Mouse (Mus musculus) MEL (cell line): ENCODE measurements around the gene Zscan5b. TPM values are rescaled to one million over a fixed set of nuclear protein-coding genes. Genes with fewer than 3 reads are reported as not detected.

ENCODE experiments used
- DNase-seq: peaks from one replicate; pipeline ENCODE4 v3.0.0; 2011; ENCODE audit warnings: low read depth, low spot score
- H3K27ac ChIP-seq: 2 replicates; pipeline ENCODE4 v1.5.1; 2012; ENCODE audit warnings: low read depth, mild to moderate bottlenecking, control low read depth, low read length, moderate library complexity; ENCODE audit not compliant: control insufficient read depth
- H3K27me3 ChIP-seq, 2 experiments: fragments of 150-350 bp in 1 of 2; sonication (generic) in 1 of 2; 2 replicates each; pipeline ENCODE4 v1.6.1; 2012; ENCODE audit warnings: low read length in 2 of 2, mild to moderate bottlenecking in 2 of 2, improper control_type of control experiment in 1 of 2, moderate library complexity in 1 of 2; ENCODE audit not compliant: insufficient read depth in 2 of 2, control insufficient read depth in 1 of 2
- H3K36me3 ChIP-seq, 2 experiments: 2 replicates each; pipeline ENCODE4 v1.6.1; 2012 to 2014; ENCODE audit warnings: low read length in 2 of 2, improper control_type of control experiment in 1 of 2, inconsistent platforms in 1 of 2, mild to moderate bottlenecking in 1 of 2; ENCODE audit not compliant: insufficient read depth in 2 of 2, control insufficient read depth in 1 of 2
- H3K4me1 ChIP-seq, 2 experiments: fragments of 150-350 bp in 1 of 2; sonication (generic) in 1 of 2; 2 replicates each; pipeline ENCODE4 v1.6.1; 2012; ENCODE audit warnings: low read length in 2 of 2, improper control_type of control experiment in 1 of 2, mild to moderate bottlenecking in 1 of 2; ENCODE audit not compliant: insufficient read depth in 2 of 2, control insufficient read depth in 1 of 2
- H3K4me3 ChIP-seq, 2 experiments: fragments of 150-350 bp in 1 of 2; sonication (generic) in 1 of 2; 2 replicates each; pipeline ENCODE4 v1.5.1; 2012; ENCODE audit warnings: low read depth in 2 of 2, low read length in 2 of 2, mild to moderate bottlenecking in 2 of 2, moderate library complexity in 2 of 2, control low read depth in 1 of 2, improper control_type of control experiment in 1 of 2; ENCODE audit not compliant: control insufficient read depth in 1 of 2, insufficient read depth in 1 of 2
- H3K79me2 ChIP-seq: 2 replicates; pipeline ENCODE4 v1.6.1; 2012; ENCODE audit warnings: mild to moderate bottlenecking, low read length, moderate library complexity; ENCODE audit not compliant: control insufficient read depth, poor library complexity, insufficient read depth
- H3K9ac ChIP-seq: 2 replicates; pipeline ENCODE4 v1.6.1; 2012; ENCODE audit warnings: low read depth, mild to moderate bottlenecking, control low read depth, low read length, moderate library complexity; ENCODE audit not compliant: control insufficient read depth, poor library complexity, severe bottlenecking
- H3K9me3 ChIP-seq: fragments of 150-350 bp; sonication (generic); replicated peaks from 2 replicates; pipeline ENCODE4 v1.6.1; 2012; ENCODE audit warnings: mild to moderate bottlenecking, low read length, improper control_type of control experiment, moderate library complexity; ENCODE audit not compliant: insufficient read depth
- CHD2 ChIP-seq: IDR thresholded peaks from 2 replicates; pipeline ENCODE4 v1.6.1; 2011; ENCODE audit warnings: low read length, improper control_type of control experiment
- E2F4 ChIP-seq: IDR thresholded peaks from 2 replicates; pipeline ENCODE4 v1.6.1; 2011; ENCODE audit warnings: low read depth, low read length, improper control_type of control experiment, borderline replicate concordance
- EP300 ChIP-seq, 2 experiments: IDR thresholded peaks; 2 replicates each; pipeline ENCODE4 v1.6.1; 2011; ENCODE audit warnings: improper control_type of control experiment in 2 of 2, low read length in 2 of 2, low read depth in 1 of 2, mild to moderate bottlenecking in 1 of 2
- ETS1 ChIP-seq: IDR thresholded peaks from 2 replicates; pipeline ENCODE4 v1.6.1; 2012; ENCODE audit warnings: low read depth, mild to moderate bottlenecking, inconsistent platforms, low read length, improper control_type of control experiment, moderate library complexity
- GATA1 ChIP-seq: IDR thresholded peaks from 2 replicates; pipeline ENCODE4 v1.6.1; 2011; ENCODE audit warnings: low read depth, low read length, improper control_type of control experiment
- HCFC1 ChIP-seq: IDR thresholded peaks from 2 replicates; pipeline ENCODE4 v1.6.1; 2012; ENCODE audit warnings: low read depth, mild to moderate bottlenecking, inconsistent platforms, low read length, improper control_type of control experiment, moderate library complexity
- JUND ChIP-seq: IDR thresholded peaks from 2 replicates; pipeline ENCODE4 v1.6.1; 2011; ENCODE audit warnings: low read depth, mild to moderate bottlenecking, improper control_type of control experiment, low read length
- KAT2A ChIP-seq: conservative IDR thresholded peaks from 2 replicates; pipeline ENCODE4 v1.6.1; 2012; ENCODE audit warnings: low read depth, low read length, improper control_type of control experiment, inconsistent platforms
- MAFK ChIP-seq: IDR thresholded peaks from 2 replicates; pipeline ENCODE4 v1.6.1; 2011; ENCODE audit warnings: low read depth, mild to moderate bottlenecking, low read length, improper control_type of control experiment, borderline replicate concordance
- MAX ChIP-seq: IDR thresholded peaks from 2 replicates; pipeline ENCODE4 v1.6.1; 2011; ENCODE audit warnings: low read length, improper control_type of control experiment
- MAZ ChIP-seq: IDR thresholded peaks from 2 replicates; pipeline ENCODE4 v1.6.1; 2012; ENCODE audit warnings: low read depth, mild to moderate bottlenecking, inconsistent platforms, low read length, improper control_type of control experiment
- MEF2A ChIP-seq: IDR thresholded peaks from 2 replicates; pipeline ENCODE4 v1.6.1; 2014; ENCODE audit warnings: low read depth, mild to moderate bottlenecking, inconsistent platforms, low read length, improper control_type of control experiment; ENCODE audit not compliant: poor library complexity, insufficient replicate concordance, severe bottlenecking; ENCODE audit errors: extremely low read depth
- MXI1 ChIP-seq: IDR thresholded peaks from 2 replicates; pipeline ENCODE4 v1.6.1; 2011; ENCODE audit warnings: mild to moderate bottlenecking, low read depth, low read length, improper control_type of control experiment
- MYB ChIP-seq: IDR thresholded peaks from 2 replicates; pipeline ENCODE4 v1.6.1; 2011; ENCODE audit warnings: mild to moderate bottlenecking, low read depth, low read length, improper control_type of control experiment
- NELFE ChIP-seq: IDR thresholded peaks from 2 replicates; pipeline ENCODE4 v1.6.1; 2011; ENCODE audit warnings: low read depth, low read length, improper control_type of control experiment
- NRF1 ChIP-seq: IDR thresholded peaks from 2 replicates; pipeline ENCODE4 v1.6.1; 2014; ENCODE audit warnings: low read depth, mild to moderate bottlenecking, inconsistent platforms, low read length, improper control_type of control experiment, moderate library complexity; ENCODE audit not compliant: poor library complexity, insufficient read depth, severe bottlenecking
- POLR2A ChIP-seq, 2 experiments: IDR thresholded peaks; 2 replicates each; pipeline ENCODE4 v1.6.1; 2011 to 2012; ENCODE audit warnings: low read length in 2 of 2, mild to moderate bottlenecking in 2 of 2, control low read depth in 1 of 2, improper control_type of control experiment in 1 of 2, low read depth in 1 of 2, moderate library complexity in 1 of 2; ENCODE audit not compliant: control insufficient read depth in 1 of 2, insufficient read depth in 1 of 2, poor library complexity in 1 of 2
- POLR2AphosphoS5 ChIP-seq: IDR thresholded peaks from 2 replicates; pipeline ENCODE4 v1.6.1; 2012; ENCODE audit warnings: low read depth, borderline replicate concordance, mild to moderate bottlenecking, inconsistent platforms, low read length, moderate library complexity, mixed read lengths
- RCOR1 ChIP-seq: IDR thresholded peaks from 2 replicates; pipeline ENCODE4 v1.6.1; 2012; ENCODE audit warnings: low read depth, mild to moderate bottlenecking, inconsistent platforms, low read length, improper control_type of control experiment
- SIN3A ChIP-seq: IDR thresholded peaks from 2 replicates; pipeline ENCODE4 v1.6.1; 2012; ENCODE audit warnings: low read length, improper control_type of control experiment, inconsistent platforms
- SMC3 ChIP-seq: IDR thresholded peaks from 2 replicates; pipeline ENCODE4 v1.6.1; 2011; ENCODE audit warnings: low read depth, low read length, improper control_type of control experiment
- TAL1 ChIP-seq: IDR thresholded peaks from 2 replicates; pipeline ENCODE4 v1.6.1; 2012; ENCODE audit warnings: mild to moderate bottlenecking, inconsistent platforms, low read length, moderate library complexity, mixed read lengths
- TCF12 ChIP-seq: IDR thresholded peaks from 2 replicates; pipeline ENCODE4 v1.6.1; 2014; ENCODE audit warnings: low read depth, mild to moderate bottlenecking, inconsistent platforms, low read length, improper control_type of control experiment, moderate library complexity
- UBTF ChIP-seq: IDR thresholded peaks from 2 replicates; pipeline ENCODE4 v1.6.1; 2012; ENCODE audit warnings: low read depth, mild to moderate bottlenecking, inconsistent platforms, low read length, improper control_type of control experiment, moderate library complexity, borderline replicate concordance; ENCODE audit not compliant: insufficient read depth
- USF1 ChIP-seq: IDR thresholded peaks from 2 replicates; pipeline ENCODE4 v1.6.1; 2014; ENCODE audit warnings: low read depth, mild to moderate bottlenecking, inconsistent platforms, low read length, improper control_type of control experiment, moderate library complexity
- USF2 ChIP-seq, 2 experiments: IDR thresholded peaks; 2 replicates each; pipeline ENCODE4 v1.6.1; 2011 to 2012; ENCODE audit warnings: improper control_type of control experiment in 2 of 2, low read length in 2 of 2, borderline replicate concordance in 1 of 2, inconsistent platforms in 1 of 2, low read depth in 1 of 2, mild to moderate bottlenecking in 1 of 2; ENCODE audit not compliant: insufficient read depth in 1 of 2
- ZC3H11A ChIP-seq: IDR thresholded peaks from 2 replicates; pipeline ENCODE4 v1.6.1; 2012; ENCODE audit warnings: low read depth, mild to moderate bottlenecking, inconsistent platforms, low read length, improper control_type of control experiment
- ZKSCAN1 ChIP-seq: IDR thresholded peaks from 2 replicates; pipeline ENCODE4 v1.6.1; 2012; ENCODE audit warnings: low read depth, mild to moderate bottlenecking, inconsistent platforms, low read length, improper control_type of control experiment, moderate library complexity
- ZNF384 ChIP-seq: IDR thresholded peaks from 2 replicates; pipeline ENCODE4 v1.6.1; 2012; ENCODE audit warnings: low read depth, mild to moderate bottlenecking, inconsistent platforms, low read length, improper control_type of control experiment
- polyA plus RNA-seq, 2 experiments: library from polyadenylated mRNA; stranded (reverse) in 1 of 2; unstranded in 1 of 2; fragments of >175 nt in 1 of 2; fragments of >200 nt in 1 of 2; gene quantifications; 2 replicates each; pipeline versions ENCODE4 v1.2.1 to v1.2.4; 2012; ENCODE audit warnings: low replicate concordance in 2 of 2, low read depth in 1 of 2; ENCODE audit not compliant: insufficient read length in 2 of 2, insufficient read depth in 1 of 2, missing spikeins in 1 of 2
- total RNA-seq: library from RNA; depleted of rRNA; stranded (reverse); fragments of 300-350 nt; gene quantifications from 2 replicates; pipeline ENCODE4 v1.2.3, GENCODE M21; 2012

The Zscan5b gene
- total and polyA plus RNA-seq, 3 experiments, result not detected

GRCm38 (mm10) chr7:6277906-6278305 is 55.8 kb downstream of the Zscan5b start:
- Histone ChIP-seq H3K4me1 (peaks cover 4 to 6% of the 10 kb centered on the region in 2 experiments), H3K27ac (no peak overlapping the region), H3K9ac (no peak overlapping the region), H3K27me3 (no peaks in the 10 kb centered on the region), H3K79me2 (no peaks in the 10 kb centered on the region), H3K4me3 (no peak overlapping the region), H3K9me3 (no peaks in the 10 kb centered on the region), H3K36me3 (0 out of 4 replicates have a peak, but pooled peaks cover 0 to 2% of the 10 kb centered on the region in 2 experiments)
- DNase-seq, result peak; percentile 64
- TF ChIP-seq SMC3 (no peak), ZKSCAN1 (no peak), MAFK (no peak), ETS1 (peak; percentile 52; the same call in 1 of the 2 replicates), HCFC1 (peak; percentile 26; the same call in 1 of the 2 replicates), MAX (no peak), MEF2A (peak; percentile 51; the same call in 1 of the 2 replicates), SIN3A (no peak; the same call in 1 of the 2 replicates), CHD2 (no peak), USF2 (IDR thresholded peaks at IDR 0.05; ENCODE audit: borderline replicate concordance in 1 of 2, insufficient read depth in 1 of 2, low read depth in 1 of 2, low read length in 2 of 2) (no peak), USF1 (no peak), MAZ (no peak), UBTF (no peak), MYB (peak; percentile 57), ZNF384 (no peak), RCOR1 (peak; percentile 55; the same call in 1 of the 2 replicates), KAT2A (no peak), ZC3H11A (no peak), JUND (no peak), EP300 (IDR thresholded peaks at IDR 0.05; ENCODE audit: low read depth in 1 of 2, low read length in 2 of 2) (peak; percentile 54 to 84), POLR2A (IDR thresholded peaks at IDR 0.05; ENCODE audit: control insufficient read depth in 1 of 2, insufficient read depth in 1 of 2, low read depth in 1 of 2, low read length in 2 of 2, poor library complexity in 1 of 2) (no peak), NELFE (no peak), NRF1 (no peak), GATA1 (peak; percentile 69), E2F4 (no peak), MXI1 (0 out of 2 replicates have a peak, but pooled peaks have one; percentile 24), TAL1 (0 out of 2 replicates have a peak, but pooled peaks have one; percentile 8), TCF12 (peak; percentile 76), POLR2AphosphoS5 (no peak)
